In genomic region chr5:31048763-31049641, GRCm38 (mm10) we compare ENCODE assay signal across 7 mouse cellular contexts. TPM values are rescaled to one million over a fixed set of nuclear protein-coding genes. Genes with fewer than 3 reads are reported as not detected.
DNase-seq lines count a peak whose midpoint lies in the region; ATAC-seq and TF ChIP-seq lines count a peak whose summit lies in the region.

Gene Slc5a6, minus strand, starts transcription at chr5:31048924.

- H3K9ac ChIP-seq in forebrain, embryonic 13.5 days: peak within 1 kb of the TSS; percentile 89
- H3K9ac ChIP-seq in hindbrain, embryonic 15.5 days: peak within 1 kb of the TSS; percentile 94

- H3K4me2 ChIP-seq in forebrain, embryonic 13.5 days: peak within 1 kb of the TSS; percentile 76
- H3K4me2 ChIP-seq in hindbrain, embryonic 15.5 days: peak within 1 kb of the TSS; percentile 78

- no peaks in the 10 kb centered on the region for H3K9me3 ChIP-seq in forebrain, embryonic 13.5 days (replicated peaks)
- H3K9me3 ChIP-seq in hindbrain, embryonic 15.5 days: no peaks in the 10 kb centered on the region

- in situ Hi-C loops in Patski (cut with MboI; ENCODE audit: low pct_unique_long_range_greater_than_20kb): no loop called here

- peak; percentile 36 for ATAC-seq in Patski
- ATAC-seq in forebrain, embryonic 13.5 days: peak; percentile 9; the same call in 1 of the 2 replicates
- peak; percentile 43 for ATAC-seq in hindbrain, embryonic 15.5 days (ENCODE audit: low FRiP score, low read depth)

- CTCF ChIA-PET in Patski (lab: Charles Lee): interaction anchor here (0.9 to 2.7 kb wide), 10 partner anchors 11 to 127 kb away, joined by 3 to 9 read pairs (median 4); partner anchors contain the start of gene Khk

- peak within 1 kb of the TSS; percentile 90 for H3K27ac ChIP-seq in forebrain, embryonic 13.5 days
- peak within 1 kb of the TSS; percentile 98 for H3K27ac ChIP-seq in hindbrain, embryonic 15.5 days (replicated peaks)

- no peak for TF ChIP-seq CTCF in Patski (IDR thresholded peaks at IDR 0.05)

- no peaks in the 10 kb centered on the region for H3K27me3 ChIP-seq in Patski
- no peaks in the 10 kb centered on the region for H3K27me3 ChIP-seq in forebrain, embryonic 13.5 days
- no peaks in the 10 kb centered on the region for H3K27me3 ChIP-seq in hindbrain, embryonic 15.5 days

- 0 out of 2 replicates have a peak, but pooled peaks cover 13% of the 10 kb centered on the region for H3K36me3 ChIP-seq in forebrain, embryonic 13.5 days (ENCODE audit: poor library complexity, severe bottlenecking)
- H3K36me3 ChIP-seq in hindbrain, embryonic 15.5 days: no peaks in the 10 kb centered on the region; the same call in 1 of the 2 replicates

- POLR2A ChIA-PET in Patski (lab: Charles Lee): interaction anchor here (0.6 to 1.3 kb wide), 5 partner anchors 17 to 90 kb away, joined by 5 to 7 read pairs (median 5); no protein-coding TSS in a partner anchor

- H3K4me1 ChIP-seq in forebrain, embryonic 13.5 days: peaks cover 20% of the 10 kb centered on the region
- peaks cover 20% of the 10 kb centered on the region for H3K4me1 ChIP-seq in hindbrain, embryonic 15.5 days (replicated peaks)

- under 1% methylated on average over 23 of the region's 23 CpGs for WGBS in forebrain, embryonic 13.5 days
- WGBS in hindbrain, embryonic 15.5 days: under 1% methylated on average over 23 of the region's 23 CpGs

- peak within 1 kb of the TSS; percentile 75 for H3K4me3 ChIP-seq in forebrain, embryonic 13.5 days
- H3K4me3 ChIP-seq in hindbrain, embryonic 15.5 days: peak within 1 kb of the TSS; percentile 91

- peak; percentile 43 for DNase-seq in Patski (ENCODE audit: low read depth, low spot score)
- peak; percentile 62 for DNase-seq in c-Kit-positive CD71-positive TER-119-positive erythroid progenitor cells, embryonic 14.5 days (ENCODE audit: low spot score)
- DNase-seq in left cerebral cortex, adult 11 months (ENCODE audit: low spot score): peak; percentile 22
- peak; percentile 73 for DNase-seq in lung, postnatal 36 days
- DNase-seq in retina, postnatal 1 day: peak; percentile 74

RNA-seq across cellular contexts. Expression of gene Slc5a6, which starts in this region (rescaled TPM):
- 13.2 TPM for polyA plus RNA-seq in Patski (2021)
- 10.9 and 11.5 TPM in 2 replicates for polyA plus RNA-seq in forebrain, embryonic 13.5 days (2015; fragmentation: Nextera tagmentation; extraction: Ambion mirVana)
- polyA plus RNA-seq in hindbrain, embryonic 15.5 days (2015; fragmentation: Nextera tagmentation; extraction: Ambion mirVana): 26.1 and 26.3 TPM in 2 replicates

Comparison
In these comparisons a context has a peak if more than half of its experiments do, and no peak if none do; other contexts are left out.
1. Peak in every context shown above with its lines: DNase-seq, ATAC-seq, H3K4me3 ChIP-seq and H3K27ac ChIP-seq.
2. DNase-seq: peak in every context shown above with its lines; median percentile 74 in retina, postnatal 1 day; 73 in lung, postnatal 36 days; 62 in c-Kit-positive CD71-positive TER-119-positive erythroid progenitor cells, embryonic 14.5 days; 43 in Patski; 22 in left cerebral cortex, adult 11 months.